Mouse (Mus musculus) kidney, adult 18-20 months (tissue): ENCODE data around the gene Sigmar1.
"Not testable (repeated sequence)": the region's sequence is repeated elsewhere in the genome, so short reads cannot be mapped to it uniquely, and the experiment has no call there.

Experiments used
- DNase-seq: peaks from one replicate; pipeline ENCODE4 v3.0.0; 2021

Gene Sigmar1

GRCm38 (mm10) chr4:41755338-41756305 is at the start of gene Sigmar1:
Gene Sigmar1 (minus strand): TSS chr4:41756157.
- peak; percentile 94 for DNase-seq

GRCm38 (mm10) chr4:41783197-41783596 is 27.2 kb upstream of the Sigmar1 start:
- DNase-seq: not testable (repeated sequence)

GRCm38 (mm10) chr4:41782711-41783110 is 26.8 kb upstream of the Sigmar1 start:
- not testable (repeated sequence) for DNase-seq

- not testable (repeated sequence) for DNase-seq
Measured at GRCm38 (mm10) chr4:41781748-41782485, 26.0 kb upstream of the Sigmar1 start.

- not testable (repeated sequence) for DNase-seq
Measured at GRCm38 (mm10) chr4:41781271-41781670, 25.3 kb upstream of the Sigmar1 start.

- not testable (repeated sequence) for DNase-seq
Measured at GRCm38 (mm10) chr4:41775840-41776239, 19.9 kb upstream of the Sigmar1 start.

- not testable (repeated sequence) for DNase-seq
Measured at GRCm38 (mm10) chr4:41774506-41774905, 18.5 kb upstream of the Sigmar1 start.

- peak; percentile 91 for DNase-seq
Measured at GRCm38 (mm10) chr4:41774002-41774401, 18.0 kb upstream of the Sigmar1 start, which contains the start of gene Ccl27a. Gene Ccl27a (minus strand): TSS chr4:41774247.

GRCm38 (mm10) chr4:41773502-41773901 is 17.5 kb upstream of the Sigmar1 start:
- peak; percentile 88 for DNase-seq

- peak; percentile 23 for DNase-seq
Measured at GRCm38 (mm10) chr4:41772946-41773345, 17.0 kb upstream of the Sigmar1 start.

- DNase-seq: not testable (repeated sequence)
Measured at GRCm38 (mm10) chr4:41767301-41767700, 11.3 kb upstream of the Sigmar1 start.

GRCm38 (mm10) chr4:41763176-41763575 is 7.2 kb upstream of the Sigmar1 start:
- not testable (repeated sequence) for DNase-seq

- DNase-seq: peak; percentile 39
Measured at GRCm38 (mm10) chr4:41762688-41763114, 6.7 kb upstream of the Sigmar1 start.

GRCm38 (mm10) chr4:41762099-41762687 is 6.2 kb upstream of the Sigmar1 start:
- no peak for DNase-seq

GRCm38 (mm10) chr4:41761680-41762079 is 5.7 kb upstream of the Sigmar1 start:
- no peak for DNase-seq

- DNase-seq: no peak
Measured at GRCm38 (mm10) chr4:41760911-41761310, 5.0 kb upstream of the Sigmar1 start.

- DNase-seq: peak; percentile 94
Measured at GRCm38 (mm10) chr4:41760288-41760721, 4.3 kb upstream of the Sigmar1 start.

- no peak for DNase-seq
Measured at GRCm38 (mm10) chr4:41759656-41760287, 3.8 kb upstream of the Sigmar1 start.

- peak; percentile 74 for DNase-seq
Measured at GRCm38 (mm10) chr4:41759206-41759605, 3.2 kb upstream of the Sigmar1 start.

GRCm38 (mm10) chr4:41758701-41759100 is 2.7 kb upstream of the Sigmar1 start:
- no peak for DNase-seq

- DNase-seq: peak; percentile 61
Measured at GRCm38 (mm10) chr4:41758021-41758420, 2.1 kb upstream of the Sigmar1 start.

GRCm38 (mm10) chr4:41757321-41757720 is 1.4 kb upstream of the Sigmar1 start:
- peak; percentile 61 for DNase-seq
